Mouse (Mus musculus) adrenal gland, adult 2 months (tissue): ENCODE data around the gene 9330182O14Rik. TPM values are rescaled to one million over a fixed set of nuclear protein-coding genes. Genes with fewer than 3 reads are reported as not detected.

Source experiments
- DNase-seq: peaks from one replicate; pipeline ENCODE4 v3.0.0; 2021
- long read RNA-seq: library from polyadenylated mRNA; stranded (forward); transcript quantifications from one replicate; pipeline ENCODE4 v2.0.0, GENCODE M21; 2021
- polyA plus RNA-seq: library from polyadenylated mRNA; depleted of rRNA; stranded (reverse); fragments of >200 nt; gene quantifications from 2 replicates; pipeline ENCODE4 v1.2.3, GENCODE M21; 2012; rRNA removed
- total RNA-seq, 2 experiments: library from RNA; stranded (reverse); gene quantifications; 2 replicates each; pipeline ENCODE4 v1.2.3; 2021

The 9330182O14Rik gene
- total RNA-seq (under 1 TPM in 1 of 2 experiments, not detected in 1; 0.55 TPM), polyA plus RNA-seq (0.07 TPM in 1 of 2 replicates, not detected in the other)
- long read RNA-seq = 0 reads

GRCm38 (mm10) chr15:40134152-40134792 lies at the start of gene 9330182O14Rik:
TSS of gene 9330182O14Rik (plus strand) at chr15:40134365.
- DNase-seq = peak; percentile 20

GRCm38 (mm10) chr15:40103304-40103703 lies 30.9 kb upstream of the 9330182O14Rik start:
- no peak for DNase-seq

- no peak for DNase-seq
Observed at GRCm38 (mm10) chr15:40105712-40106111, 28.5 kb upstream of the 9330182O14Rik start.

- DNase-seq = peak; percentile 10
Observed at GRCm38 (mm10) chr15:40113888-40114576, 20.1 kb upstream of the 9330182O14Rik start.

- peak; percentile 22 for DNase-seq
Observed at GRCm38 (mm10) chr15:40114600-40115271, 19.4 kb upstream of the 9330182O14Rik start.

GRCm38 (mm10) chr15:40116396-40116795 lies 17.8 kb upstream of the 9330182O14Rik start:
- DNase-seq = no peak

GRCm38 (mm10) chr15:40124211-40124953 lies 9.8 kb upstream of the 9330182O14Rik start:
- DNase-seq = no peak

- no peak for DNase-seq
Observed at GRCm38 (mm10) chr15:40129496-40129895, 4.7 kb upstream of the 9330182O14Rik start.

- DNase-seq = peak; percentile 66
Observed at GRCm38 (mm10) chr15:40130880-40131478, 3.2 kb upstream of the 9330182O14Rik start.

- DNase-seq = no peak
Observed at GRCm38 (mm10) chr15:40132408-40132807, 1.8 kb upstream of the 9330182O14Rik start.

- peak; percentile 24 for DNase-seq
Observed at GRCm38 (mm10) chr15:40144221-40144620, 10.1 kb downstream of the 9330182O14Rik start.

- no peak for DNase-seq
Observed at GRCm38 (mm10) chr15:40157683-40158082, 23.5 kb downstream of the 9330182O14Rik start.

GRCm38 (mm10) chr15:40166560-40167275 lies 32.6 kb downstream of the 9330182O14Rik start:
- peak; percentile 44 for DNase-seq

- DNase-seq = peak; percentile 28
Observed at GRCm38 (mm10) chr15:40167276-40168139, 33.3 kb downstream of the 9330182O14Rik start.

GRCm38 (mm10) chr15:40168140-40168688 lies 34.0 kb downstream of the 9330182O14Rik start:
- DNase-seq = no peak

GRCm38 (mm10) chr15:40169061-40169460 lies 34.9 kb downstream of the 9330182O14Rik start:
- no peak for DNase-seq

GRCm38 (mm10) chr15:40169705-40170104 lies 35.5 kb downstream of the 9330182O14Rik start:
- no peak for DNase-seq

- DNase-seq = no peak
Observed at GRCm38 (mm10) chr15:40179423-40179822, 45.3 kb downstream of the 9330182O14Rik start.

GRCm38 (mm10) chr15:40187017-40187416 lies 52.9 kb downstream of the 9330182O14Rik start:
- DNase-seq = no peak
